Mouse (Mus musculus): Measurements from ENCODE around the gene Raver1.

DNA sequence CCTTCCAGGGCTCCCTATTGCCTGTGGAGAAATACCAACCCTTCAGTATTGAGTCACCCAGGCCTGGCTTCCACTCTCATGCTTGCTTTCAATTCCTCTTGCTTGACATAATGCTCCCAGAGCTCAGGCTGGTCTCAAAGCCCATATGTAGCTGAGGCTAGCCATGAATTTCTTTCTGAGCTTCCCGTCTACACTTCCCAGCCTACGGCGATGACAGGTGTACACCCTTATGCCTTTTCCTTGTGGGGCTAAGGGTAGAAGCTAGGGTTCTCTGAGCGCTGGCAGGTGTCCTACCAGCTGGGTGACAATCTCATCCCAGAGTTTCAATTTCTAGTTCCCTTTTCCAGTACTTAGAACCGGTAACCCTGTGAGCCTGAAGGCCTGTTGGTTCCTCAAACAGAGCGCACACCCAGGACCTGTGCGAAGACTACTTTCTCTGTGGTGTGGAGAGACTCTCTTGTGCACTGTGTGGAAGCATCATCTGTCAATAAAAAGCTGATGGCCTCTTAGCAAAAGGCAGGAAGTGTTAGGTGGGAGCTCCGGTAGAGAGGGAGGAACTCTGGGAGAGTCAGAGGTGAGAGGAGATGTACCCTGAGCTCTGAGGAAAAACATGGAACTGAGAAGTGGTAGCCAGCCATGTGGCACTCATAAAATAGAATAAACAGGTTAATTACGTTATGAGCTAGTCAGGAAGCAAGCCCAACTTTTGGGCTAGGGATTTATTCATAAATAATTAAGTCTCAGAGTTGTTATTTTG is 33.9 kb upstream of the Raver1 start:
- no peak for TF ChIP-seq POLR2A (IDR thresholded peaks at IDR 0.05; ENCODE audit: borderline replicate concordance, extremely low read depth, insufficient read depth, insufficient read length, poor library complexity, severe bottlenecking)
- TF ChIP-seq CTCF (IDR thresholded peaks at IDR 0.05; ENCODE audit: borderline replicate concordance, extremely low read depth, insufficient read depth, insufficient read length) = no peak

Data from brain, embryonic 14.5 days (tissue).